Mouse (Mus musculus): ENCODE measurements at regions not wholly inside any gene's neighbourhood (a gene's known extent, or its start where the extent isn't known, plus 50 kb on each side); places are given as distances from the start of the nearest gene placed in this dataset.
"Not testable (repeated sequence)": the region's sequence is repeated elsewhere in the genome, so short reads cannot be mapped to it uniquely, and the experiment has no call there.

DNA sequence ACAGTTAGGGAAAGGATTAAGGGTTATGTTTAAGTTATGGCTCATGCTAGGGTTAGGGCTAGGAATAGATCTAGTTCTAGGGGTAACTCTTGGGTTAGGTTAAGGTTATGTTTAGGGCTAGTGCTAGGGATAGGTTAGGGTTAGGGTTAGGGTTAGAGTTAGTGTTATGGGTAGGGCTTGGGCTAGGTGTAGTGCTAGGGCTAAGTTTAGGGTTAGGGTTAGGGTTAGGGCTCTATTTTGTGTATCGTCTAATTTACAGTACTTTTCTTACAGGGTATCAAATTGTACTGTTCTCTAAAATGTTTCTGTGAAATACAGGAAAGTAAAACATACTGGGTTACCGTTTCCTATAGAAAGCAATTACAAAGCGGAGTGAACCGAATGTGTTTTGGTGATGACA, 64.8 kb downstream of the Ptchd3 start:
- DNase-seq (ENCODE audit: low read depth, low spot score) = no peak

DNA sequence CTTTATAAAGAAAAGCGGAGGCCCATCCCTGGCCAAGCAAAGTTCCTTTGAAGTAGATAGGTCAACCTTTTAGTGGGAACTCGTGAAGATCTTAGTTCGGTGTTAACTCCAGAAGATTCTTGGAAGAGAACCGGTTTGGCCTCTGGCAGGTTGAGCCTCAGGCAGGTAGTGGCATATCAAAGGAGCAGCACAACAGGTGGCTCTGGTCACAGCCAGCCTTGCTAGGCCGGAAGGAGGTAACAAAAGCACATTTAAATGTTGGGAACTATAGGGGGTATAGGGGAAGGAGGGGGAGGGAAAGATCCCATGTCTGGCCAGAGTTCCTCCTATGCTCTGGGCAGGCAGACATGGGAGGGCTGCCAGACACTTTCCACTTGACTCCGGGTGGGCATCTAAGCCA, 74.3 kb downstream of the Ptchd3 start:
- not testable (repeated sequence) for DNase-seq (ENCODE audit: low read depth, low spot score)

DNA sequence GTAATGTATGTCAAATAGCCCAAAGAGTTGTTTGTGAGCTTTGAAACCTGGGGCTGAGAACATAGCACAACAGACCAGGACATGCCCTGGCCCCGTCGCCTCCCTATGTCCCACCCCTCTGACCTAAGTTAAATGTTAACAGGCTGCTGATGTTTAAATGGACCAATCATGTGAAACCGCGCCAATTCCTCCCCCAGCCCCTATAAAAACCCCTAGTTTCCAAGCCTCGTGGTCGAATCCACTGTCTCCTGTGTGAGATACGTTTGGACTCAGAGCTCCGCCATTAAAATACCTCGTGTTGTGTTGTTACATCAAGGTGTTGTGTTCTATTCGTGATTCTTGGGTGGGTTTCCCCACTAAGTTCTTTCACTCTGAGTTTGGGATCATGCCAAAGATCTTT, 94.6 kb downstream of the Ptchd3 start:
- DNase-seq (ENCODE audit: low read depth, low spot score) = peak; percentile 33

DNA sequence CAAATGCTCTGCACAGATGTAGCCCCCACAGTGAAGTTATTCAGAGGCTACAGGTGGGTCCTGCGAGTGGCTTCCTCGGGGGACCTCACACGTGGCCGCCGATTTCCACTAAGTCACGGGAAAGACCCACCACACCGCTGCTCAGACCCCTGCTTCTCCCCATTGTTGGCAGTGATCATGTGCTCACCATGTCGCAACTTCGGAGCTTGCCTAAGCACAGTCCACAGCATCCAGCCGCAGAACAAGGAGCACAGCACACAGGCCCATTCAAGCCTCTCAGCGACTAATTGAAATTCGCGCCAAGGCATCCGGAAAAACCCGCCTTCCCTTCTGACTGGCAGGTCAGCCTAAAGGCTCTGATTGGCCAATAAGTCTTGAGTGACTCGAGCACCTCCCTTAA, 95.0 kb downstream of the Ptchd3 start:
- DNase-seq (ENCODE audit: low read depth, low spot score) = peak; percentile 45

DNA sequence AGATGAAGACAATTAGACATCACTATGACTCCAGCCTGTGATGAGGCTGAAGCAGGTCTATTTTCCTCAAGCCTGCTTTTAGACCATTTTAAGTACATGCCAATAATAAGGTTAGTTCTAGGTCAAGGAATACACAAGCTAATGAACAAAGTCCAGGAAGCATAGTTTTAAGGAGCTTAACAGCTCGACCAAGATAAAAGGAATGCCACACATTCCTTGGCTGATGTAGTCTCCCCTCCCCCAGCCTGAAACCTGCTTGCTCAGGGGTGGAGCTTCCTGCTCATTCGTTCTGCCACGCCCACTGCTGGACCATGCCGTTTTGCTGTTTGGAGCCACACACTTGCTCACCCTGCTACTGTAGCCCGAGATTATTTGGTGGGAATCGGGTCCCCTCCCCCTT, 121.7 kb downstream of the Ptchd3 start:
- DNase-seq (ENCODE audit: low read depth, low spot score) = peak; percentile 57

DNA sequence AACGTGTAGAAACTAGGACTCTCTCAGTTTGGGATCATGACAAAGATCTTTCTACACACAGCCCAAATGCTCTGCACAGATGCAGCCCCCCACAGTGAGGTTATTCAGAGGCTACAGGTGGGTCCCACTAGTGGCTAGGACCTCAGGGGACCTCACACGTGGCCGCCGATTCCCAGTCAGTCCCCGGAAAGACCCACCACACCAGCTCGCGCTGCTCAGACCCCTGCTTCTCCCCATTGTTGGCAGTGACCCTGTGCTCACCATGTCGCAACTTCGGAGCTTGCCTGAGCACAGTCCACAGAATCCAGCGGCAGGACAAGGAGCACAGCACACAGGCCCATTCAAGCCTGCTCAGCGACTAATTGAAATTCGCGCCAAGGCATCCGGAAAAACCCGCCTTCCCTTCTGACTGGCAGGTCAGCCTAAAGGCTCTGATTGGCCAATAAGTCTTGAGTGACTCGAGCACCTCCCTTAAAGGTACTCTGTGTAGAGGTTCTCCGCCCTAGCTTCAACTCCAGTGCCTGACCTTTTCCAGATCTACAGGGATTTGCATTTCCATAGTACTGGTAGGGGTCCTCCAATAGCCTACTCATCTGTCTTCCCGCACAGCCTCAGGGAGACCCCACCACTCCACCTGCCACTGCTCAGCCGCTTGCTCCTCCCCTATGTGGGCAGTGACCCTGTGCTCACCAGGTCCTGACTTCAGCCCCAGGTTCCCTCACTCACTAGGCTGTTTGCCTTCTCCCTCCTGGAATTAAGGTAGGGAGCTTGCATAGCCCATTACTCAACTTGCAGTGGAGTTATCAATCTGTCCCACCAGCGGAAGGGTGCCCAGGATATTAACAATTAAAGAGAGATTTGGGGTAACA, 126.6 kb downstream of the Ptchd3 start:
- peak; percentile 67 for DNase-seq (ENCODE audit: low read depth, low spot score)

DNA sequence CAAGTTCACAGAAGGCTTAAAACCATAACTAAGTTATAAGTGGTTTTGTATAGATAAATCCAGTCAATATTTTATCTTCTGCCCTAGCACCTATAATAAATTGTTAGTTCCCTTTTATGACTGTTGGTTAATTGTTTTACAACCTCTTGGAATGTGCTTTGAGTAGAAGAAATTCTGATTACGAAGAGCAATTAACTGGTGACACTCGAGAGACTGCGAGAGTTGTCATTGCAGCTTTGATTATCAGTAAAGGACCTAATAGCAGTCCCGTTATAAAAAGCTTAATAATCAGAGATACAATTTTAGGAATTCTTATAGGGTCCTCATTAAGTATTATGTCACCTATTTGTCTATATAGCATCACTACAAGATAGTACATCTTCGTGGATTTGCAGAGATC, 128.7 kb downstream of the Ptchd3 start:
- not testable (repeated sequence) for DNase-seq (ENCODE audit: low read depth, low spot score)

DNA sequence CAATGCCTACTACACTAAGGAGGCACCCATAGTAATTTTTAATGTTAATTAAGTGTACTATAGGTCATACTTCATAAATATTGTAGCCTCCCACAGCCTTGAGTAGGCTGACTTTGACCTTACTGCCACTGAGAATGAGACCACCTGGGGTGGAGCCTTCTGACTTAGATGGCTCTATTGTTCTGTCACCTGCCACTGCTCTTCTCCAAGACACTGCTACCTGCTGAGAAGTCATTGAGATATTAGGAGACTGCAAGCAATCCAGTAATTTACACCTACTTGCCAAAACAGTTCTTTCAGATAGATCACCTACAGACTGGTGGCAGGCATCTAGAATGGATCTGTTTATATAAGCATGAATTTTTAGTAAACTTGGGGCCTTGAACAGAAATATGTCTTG, 134.1 kb downstream of the Ptchd3 start:
- not testable (repeated sequence) for DNase-seq (ENCODE audit: low read depth, low spot score)

DNA sequence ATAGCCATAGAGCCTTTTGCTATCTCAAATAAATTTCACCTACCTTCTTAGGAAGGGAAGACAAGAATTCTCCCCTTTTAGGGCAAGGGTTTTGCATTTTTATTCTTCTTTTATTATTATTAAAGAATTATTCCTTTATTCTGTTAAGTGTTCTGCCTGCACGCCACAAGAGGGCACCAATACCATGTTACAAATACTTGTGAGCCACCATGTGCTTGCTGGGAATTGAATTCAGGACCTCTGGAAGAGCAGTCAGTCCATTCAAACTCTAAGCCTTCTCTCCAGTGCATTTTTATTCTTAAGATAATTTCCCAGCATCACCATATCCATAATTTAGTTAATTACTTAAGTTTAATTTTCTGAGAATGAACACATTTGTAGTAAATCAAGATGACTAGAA, 135.9 kb downstream of the Ptchd3 start:
- DNase-seq (ENCODE audit: low read depth, low spot score) = not testable (repeated sequence)
